Mouse (Mus musculus) ES-E14 (cell line): ENCODE data around the gene Adamts2.

Experiments used
- CHD2 ChIP-seq: IDR thresholded peaks from 2 replicates; pipeline ENCODE4 v1.6.1; 2014; ENCODE audit warnings: mild to moderate bottlenecking, low read depth, low read length, inconsistent platforms
- HCFC1 ChIP-seq: IDR thresholded peaks from 2 replicates; pipeline ENCODE4 v1.6.1; 2012; ENCODE audit warnings: low read length, inconsistent platforms, borderline replicate concordance; ENCODE audit not compliant: insufficient read depth
- MAFK ChIP-seq: IDR thresholded peaks from 2 replicates; pipeline ENCODE4 v1.6.1; 2014; ENCODE audit warnings: mild to moderate bottlenecking, low read depth, low read length, inconsistent platforms; ENCODE audit not compliant: insufficient read depth
- ZNF384 ChIP-seq: IDR thresholded peaks from 2 replicates; pipeline ENCODE4 v1.6.1; 2012; ENCODE audit warnings: low read depth, low read length, inconsistent platforms

GRCm38 (mm10) chr11:50632270-50632669 is 30.4 kb downstream of the Adamts2 start:
- TF ChIP-seq CHD2 (no peak), ZNF384 (no peak), MAFK (no peak), HCFC1 (no peak)
